In genomic region chr12:45030681-45031080, GRCm38 (mm10) we compare ENCODE assay signal across 14 mouse cellular contexts.
"Had no signal": no experiment of that assay in that cellular context is flagged by ENCODE, and none has a peak within 500 bp of the region (broad histone marks: within the 10 kb centered on the region; RNA-seq: fewer than 3 reads in every experiment).

No protein-coding gene starts in this region.

- H3K4me3 ChIP-seq: limb, embryonic 10.5 days; liver, embryonic 15.5 days; midbrain, embryonic 10.5 days; midbrain, embryonic 15.5 days; neural tube, embryonic 12.5 days had no signal

- H3K9me3 ChIP-seq: limb, embryonic 10.5 days; liver, embryonic 15.5 days; midbrain, embryonic 10.5 days; midbrain, embryonic 15.5 days; neural tube, embryonic 12.5 days had no signal

- H3K27ac ChIP-seq: kidney, postnatal 0 days; limb, embryonic 10.5 days; liver, embryonic 15.5 days; midbrain, embryonic 10.5 days; midbrain, embryonic 15.5 days; neural tube, embryonic 12.5 days had no signal

- ATAC-seq: lung, postnatal 0 days; midbrain, embryonic 15.5 days had no signal

- H3K36me3 ChIP-seq: limb, embryonic 10.5 days; liver, embryonic 15.5 days; midbrain, embryonic 10.5 days; midbrain, embryonic 15.5 days; neural tube, embryonic 12.5 days had no signal

- H3K27me3 ChIP-seq: liver, embryonic 15.5 days; midbrain, embryonic 15.5 days; neural tube, embryonic 12.5 days had no signal

- H3K9ac ChIP-seq: liver, embryonic 15.5 days; midbrain, embryonic 15.5 days; neural tube, embryonic 12.5 days had no signal

- H3K4me1 ChIP-seq: limb, embryonic 10.5 days; liver, embryonic 15.5 days; midbrain, embryonic 10.5 days; midbrain, embryonic 15.5 days; neural tube, embryonic 12.5 days had no signal

- DNase-seq: kidney, adult 11 months; kidney, adult 9 months; kidney, postnatal 36 days; lung, adult 2 months; lung, postnatal 4 days; thymus, postnatal 36 days had no signal

- H3K4me2 ChIP-seq: liver, embryonic 11.5 days; liver, embryonic 15.5 days; midbrain, embryonic 15.5 days; neural tube, embryonic 12.5 days had no signal
